Mouse (Mus musculus) cerebellum, adult (tissue): ENCODE data around the gene Zfp653.
A peak's percentile ranks its signal among the peaks of the same experiment; 100 is the strongest.

Experiments
- ATAC-seq: cut with Nextera tagmentation; 2 replicates; pipeline ENCODE4 v1.9.2; 2017; ENCODE audit warnings: mild to moderate bottlenecking, moderate library complexity, mixed read lengths; ENCODE audit not compliant: insufficient number of reproducible peaks, low FRiP score, low TSS enrichment

Gene Zfp653

GRCm38 (mm10) chr9:22037826-22038225, 33.4 kb downstream of the Zfp653 start:
- no peak for ATAC-seq

DNA sequence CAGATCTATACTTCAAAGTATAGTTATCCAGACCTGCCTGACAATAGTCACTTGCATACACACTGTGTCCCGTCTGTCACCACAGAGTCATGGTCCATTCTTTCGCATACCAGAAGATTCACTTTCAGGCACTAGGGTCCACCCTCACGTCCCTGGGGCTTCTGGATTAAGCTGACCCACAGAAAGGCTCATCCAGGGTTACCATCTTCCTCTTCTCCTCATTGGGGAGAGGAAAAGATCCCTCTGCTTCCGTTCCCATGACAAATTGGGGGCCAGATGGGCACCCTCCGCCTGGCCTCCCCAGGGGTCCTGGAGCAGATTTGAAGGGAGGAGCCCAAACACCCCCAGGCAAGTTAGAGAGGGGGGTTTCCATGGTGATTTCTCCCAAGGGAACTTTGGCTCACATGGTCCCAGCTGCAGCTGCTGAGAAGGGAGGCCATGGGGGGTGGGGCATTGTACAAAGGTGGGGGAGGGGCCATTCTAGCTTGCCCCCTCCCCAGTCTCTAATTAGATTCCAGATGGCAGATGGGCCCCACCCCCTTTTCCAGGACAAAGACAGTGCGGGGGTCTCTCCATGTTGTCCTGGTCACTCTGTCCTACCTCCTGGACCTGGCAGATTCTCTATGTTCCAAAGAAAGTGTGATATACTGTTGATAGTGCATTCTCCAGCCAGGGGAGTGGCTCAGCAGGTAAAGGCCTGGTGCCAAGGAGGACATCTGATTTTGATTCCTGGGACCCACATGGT, 35.7 kb downstream of the Zfp653 start:
- no peak for ATAC-seq

DNA sequence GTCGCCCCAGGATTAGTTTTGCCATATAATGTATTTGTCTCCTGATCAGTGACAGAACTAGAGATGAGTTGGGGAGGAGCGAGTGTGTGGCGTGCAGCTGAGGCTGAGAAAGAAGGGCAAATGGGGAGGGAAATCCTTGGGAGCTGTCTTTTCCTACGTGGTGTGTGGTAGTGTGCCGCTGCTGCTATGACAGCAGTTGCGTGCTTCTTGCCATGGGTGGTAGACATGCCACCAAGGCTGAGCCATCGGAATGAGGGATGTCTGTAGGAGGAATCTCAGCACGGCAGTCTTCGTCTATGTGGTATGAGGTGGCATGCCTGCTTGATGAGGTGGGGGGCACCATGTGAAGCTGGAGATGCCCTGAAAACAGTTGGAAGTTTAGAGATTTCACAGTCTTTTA, 40.8 kb downstream of the Zfp653 start:
- ATAC-seq = no peak

DNA sequence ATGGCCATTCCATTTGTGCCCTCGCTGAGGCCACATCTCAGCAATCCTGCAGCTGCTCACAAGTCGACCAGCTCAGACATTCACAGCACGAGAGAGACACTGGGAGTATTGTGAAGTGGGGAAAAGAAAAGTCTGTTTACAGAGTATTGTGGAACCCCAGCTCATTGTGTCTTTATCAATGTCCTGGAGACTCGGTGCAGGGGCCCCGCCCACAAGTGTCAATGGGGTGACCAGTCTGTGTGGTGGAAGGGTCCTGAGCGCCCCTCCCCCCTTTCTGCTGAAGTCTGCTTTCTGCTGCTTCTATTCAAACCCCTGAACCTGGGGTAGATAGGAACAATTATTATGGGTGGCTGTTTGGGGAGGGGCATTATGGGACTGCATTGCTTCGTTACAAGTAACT, 42.7 kb downstream of the Zfp653 start:
- ATAC-seq = no peak

GRCm38 (mm10) chr9:22024592-22024991, 46.6 kb downstream of the Zfp653 start:
- ATAC-seq = no peak

GRCm38 (mm10) chr9:22017208-22017825, 53.9 kb downstream of the Zfp653 start:
- ATAC-seq = peak; percentile 84

DNA sequence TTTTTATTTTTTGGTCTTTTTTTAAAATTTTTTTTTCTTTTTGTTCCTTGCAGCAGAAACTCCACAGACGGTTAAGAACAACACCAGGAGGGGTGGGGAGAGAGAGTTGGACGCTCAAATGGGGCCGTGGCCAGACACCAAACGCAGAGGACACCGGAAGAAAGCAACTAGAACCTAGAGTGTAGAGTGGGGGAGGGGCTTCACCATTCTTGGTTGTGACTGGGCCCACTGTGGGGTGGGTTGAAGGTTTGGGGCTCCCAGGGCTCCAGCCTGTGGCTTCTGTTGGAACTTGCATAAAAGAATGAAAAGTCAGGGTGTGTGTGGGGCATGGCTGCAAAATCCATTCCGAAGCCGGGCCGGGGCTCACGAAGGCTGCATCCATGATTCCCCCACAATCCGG, 54.9 kb downstream of the Zfp653 start:
- no peak for ATAC-seq

GRCm38 (mm10) chr9:22012731-22013130, 58.4 kb downstream of the Zfp653 start:
- no peak for ATAC-seq

GRCm38 (mm10) chr9:22011055-22011454, 60.1 kb downstream of the Zfp653 start:
- no peak for ATAC-seq
